Mouse (Mus musculus) liver, embryonic 11.5 days (tissue): ENCODE measurements around the gene Dpp6. TPM values are rescaled to one million over a fixed set of nuclear protein-coding genes. Genes with fewer than 3 reads are reported as not detected.

ENCODE experiments used
- ATAC-seq: fragments of 200-750 bp; cut with Nextera tagmentation; replicated peaks from 2 replicates; pipeline ENCODE4 v1.8.0; 2017; ENCODE audit warnings: moderate number of reproducible peaks, mild to moderate bottlenecking, moderate TSS enrichment, moderate library complexity; ENCODE audit not compliant: low FRiP score
- DNase-seq: peaks from one replicate; pipeline ENCODE4 v3.0.0-alpha.2; 2017; ENCODE audit warnings: low spot score
- H3K27ac ChIP-seq: fragments of 300-500 bp; sonication (generic); 2 replicates; pipeline ENCODE4 v1.5.1; 2014; ENCODE audit warnings: mild to moderate bottlenecking, low read depth, low read length, control low read depth
- H3K27me3 ChIP-seq: fragments of 300-500 bp; sonication (generic); replicated peaks from 2 replicates; pipeline ENCODE4 v1.6.1; 2014; ENCODE audit warnings: low read length, mixed read lengths; ENCODE audit not compliant: control insufficient read depth, insufficient read depth
- H3K36me3 ChIP-seq: fragments of 300-500 bp; sonication (generic); 2 replicates; pipeline ENCODE4 v1.6.1; 2014; ENCODE audit warnings: mild to moderate bottlenecking, low read length, moderate library complexity, mixed read lengths; ENCODE audit not compliant: control insufficient read depth, insufficient read depth
- H3K4me1 ChIP-seq: fragments of 300-500 bp; sonication (generic); replicated peaks from 2 replicates; pipeline ENCODE4 v1.6.1; 2014; ENCODE audit warnings: low read length, mixed read lengths; ENCODE audit not compliant: control insufficient read depth, insufficient read depth
- H3K4me2 ChIP-seq: fragments of 300-500 bp; sonication (generic); 2 replicates; pipeline ENCODE4 v1.6.1; 2014; ENCODE audit warnings: mild to moderate bottlenecking, control low read depth, moderate library complexity
- H3K4me3 ChIP-seq: fragments of 300-500 bp; sonication (generic); 2 replicates; pipeline ENCODE4 v1.5.1; 2014; ENCODE audit warnings: low read depth, low read length, control low read depth
- H3K9ac ChIP-seq: fragments of 300-500 bp; sonication (generic); 2 replicates; pipeline ENCODE4 v1.6.1; 2014; ENCODE audit warnings: low read depth, low read length, control low read depth
- H3K9me3 ChIP-seq: fragments of 300-500 bp; sonication (generic); 2 replicates; pipeline ENCODE4 v1.6.1; 2016; ENCODE audit warnings: low read length, inconsistent platforms, mixed read lengths; ENCODE audit not compliant: control insufficient read depth
- WGBS: fragments of 180-500 bp; shearing (Covaris S2); extraction: QIAGEN DNeasy Blood & Tissue Kit; methylation state at CpG from one replicate; pipeline ENCODE4 v1.1.7; 2014; 5-methylcytosine and 5-hydroxymethylcytosine counted together
- polyA plus RNA-seq: library from polyadenylated mRNA; unstranded; fragments of >200 nt; fragmentation: Nextera tagmentation; extraction: Ambion mirVana; gene quantifications from 2 replicates; pipeline ENCODE4 v1.2.1, GENCODE M21; 2014

Dpp6 gene
- polyA plus RNA-seq, 1 experiment from 2014 or later = 1.1 TPM

- Histone ChIP-seq H3K4me3 (no peak overlapping the region), H3K4me1 (no peaks in the 10 kb centered on the region), H3K9me3 (no peaks in the 10 kb centered on the region), H3K36me3 (no peaks in the 10 kb centered on the region), H3K27ac (no peak overlapping the region), H3K27me3 (no peaks in the 10 kb centered on the region), H3K9ac (no peak overlapping the region), H3K4me2 (no peak overlapping the region)
- ATAC-seq (no peak), DNase-seq (no peak)
Observed at GRCm38 (mm10) chr5:27317264-27317663, 500.3 kb downstream of the Dpp6 start.

- Histone ChIP-seq H3K4me2 (no peak overlapping the region), H3K4me3 (no peak overlapping the region), H3K36me3 (no peaks in the 10 kb centered on the region), H3K9ac (no peak overlapping the region), H3K27me3 (no peaks in the 10 kb centered on the region), H3K9me3 (no peaks in the 10 kb centered on the region), H3K4me1 (no peaks in the 10 kb centered on the region), H3K27ac (no peak overlapping the region)
- ATAC-seq (no peak), DNase-seq (no peak)
- 73% methylated on average over 1 of the region's 1 CpGs for WGBS
Observed at GRCm38 (mm10) chr5:27317832-27318231, 500.8 kb downstream of the Dpp6 start.

GRCm38 (mm10) chr5:27319731-27320130 lies 502.7 kb downstream of the Dpp6 start:
- Histone ChIP-seq H3K4me2 (no peak overlapping the region), H3K27me3 (no peaks in the 10 kb centered on the region), H3K9me3 (no peaks in the 10 kb centered on the region), H3K36me3 (no peaks in the 10 kb centered on the region), H3K27ac (no peak overlapping the region), H3K9ac (no peak overlapping the region), H3K4me3 (no peak overlapping the region), H3K4me1 (no peaks in the 10 kb centered on the region)
- WGBS = 79% methylated on average over 4 of the region's 4 CpGs
- DNase-seq = no peak
- no peak for ATAC-seq

GRCm38 (mm10) chr5:27322895-27323792 lies 506.1 kb downstream of the Dpp6 start:
- H3K4me2 ChIP-seq = no peak overlapping the region
- DNase-seq (no peak), ATAC-seq (no peak)
- no peak overlapping the region for H3K9ac ChIP-seq
- H3K4me1 ChIP-seq = no peaks in the 10 kb centered on the region
- H3K27me3 ChIP-seq = no peaks in the 10 kb centered on the region
- no peaks in the 10 kb centered on the region for H3K9me3 ChIP-seq
- 79% methylated on average over 3 of the region's 3 CpGs for WGBS
- no peaks in the 10 kb centered on the region for H3K36me3 ChIP-seq
- H3K27ac ChIP-seq = no peak overlapping the region
- H3K4me3 ChIP-seq = no peak overlapping the region

- no peak for ATAC-seq
Observed at GRCm38 (mm10) chr5:27324346-27324928, 507.4 kb downstream of the Dpp6 start.

GRCm38 (mm10) chr5:27336698-27337097 lies 519.7 kb downstream of the Dpp6 start:
- no peak overlapping the region for H3K4me3 ChIP-seq
- no peaks in the 10 kb centered on the region for H3K9me3 ChIP-seq
- WGBS = 78% methylated on average over 2 of the region's 2 CpGs
- H3K27me3 ChIP-seq = no peaks in the 10 kb centered on the region
- H3K27ac ChIP-seq = no peak overlapping the region
- no peaks in the 10 kb centered on the region for H3K4me1 ChIP-seq
- ATAC-seq (no peak), DNase-seq (no peak)
- H3K4me2 ChIP-seq = no peak overlapping the region
- no peaks in the 10 kb centered on the region for H3K36me3 ChIP-seq
- H3K9ac ChIP-seq = no peak overlapping the region

More at GRCm38 (mm10) chr5:27324346-27324928, 507.4 kb downstream of the Dpp6 start:
- Histone ChIP-seq H3K4me1 (no peaks in the 10 kb centered on the region), H3K27me3 (no peaks in the 10 kb centered on the region), H3K36me3 (no peaks in the 10 kb centered on the region), H3K9ac (no peak overlapping the region), H3K4me3 (no peak overlapping the region), H3K9me3 (no peaks in the 10 kb centered on the region), H3K27ac (no peak overlapping the region), H3K4me2 (no peak overlapping the region)
- no peak for DNase-seq
- 63% methylated on average over 3 of the region's 3 CpGs for WGBS

GRCm38 (mm10) chr5:27339196-27340030 lies 522.4 kb downstream of the Dpp6 start:
- Histone ChIP-seq H3K9me3 (no peaks in the 10 kb centered on the region), H3K4me1 (no peaks in the 10 kb centered on the region), H3K9ac (no peak overlapping the region), H3K27me3 (no peaks in the 10 kb centered on the region), H3K36me3 (no peaks in the 10 kb centered on the region), H3K4me3 (no peak overlapping the region), H3K27ac (no peak overlapping the region), H3K4me2 (no peak overlapping the region)
- no peak for DNase-seq
- no peak for ATAC-seq
- 80% methylated on average over 5 of the region's 5 CpGs for WGBS

GRCm38 (mm10) chr5:27342276-27342675 lies 525.3 kb downstream of the Dpp6 start:
- Histone ChIP-seq H3K9me3 (no peaks in the 10 kb centered on the region), H3K4me2 (no peak overlapping the region), H3K27ac (no peak overlapping the region), H3K4me3 (no peak overlapping the region), H3K27me3 (no peaks in the 10 kb centered on the region), H3K9ac (no peak overlapping the region), H3K36me3 (no peaks in the 10 kb centered on the region), H3K4me1 (no peaks in the 10 kb centered on the region)
- DNase-seq (no peak), ATAC-seq (no peak)
- WGBS = 68% methylated on average over 6 of the region's 6 CpGs
